Mouse (Mus musculus): ENCODE data around the gene Grik4.

The Grik4 gene

DNA sequence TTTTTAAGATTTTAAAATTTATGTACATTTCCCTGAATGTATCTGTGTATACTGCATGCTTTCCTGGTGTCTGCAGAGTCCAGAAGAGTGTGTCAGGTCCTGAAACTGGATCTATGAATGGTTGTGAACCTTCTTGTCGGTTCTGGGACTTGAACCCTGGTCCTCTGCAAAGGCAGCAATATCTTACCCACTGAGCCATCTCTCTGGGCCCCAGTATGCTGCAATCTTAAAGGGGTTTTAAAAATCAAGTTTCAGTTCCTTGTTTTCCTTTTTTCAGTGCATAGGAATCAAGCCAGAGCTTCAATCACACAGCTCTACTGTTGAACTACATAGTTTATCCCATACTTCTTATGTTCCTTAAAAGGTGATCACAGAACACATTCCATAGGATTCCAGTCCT, 461.3 kb downstream of the Grik4 start:
- DNase-seq: peak; percentile 24

- peak; percentile 44 for DNase-seq
Observed at GRCm38 (mm10) chr9:42476166-42476565, 468.1 kb downstream of the Grik4 start.

- no peak for DNase-seq
Observed at GRCm38 (mm10) chr9:42474244-42474643, 470.0 kb downstream of the Grik4 start.

- peak; percentile 99 for DNase-seq
Observed at GRCm38 (mm10) chr9:42471921-42472747, 472.2 kb downstream of the Grik4 start.

GRCm38 (mm10) chr9:42471214-42471613, 473.1 kb downstream of the Grik4 start:
- DNase-seq: peak; percentile 98

DNA sequence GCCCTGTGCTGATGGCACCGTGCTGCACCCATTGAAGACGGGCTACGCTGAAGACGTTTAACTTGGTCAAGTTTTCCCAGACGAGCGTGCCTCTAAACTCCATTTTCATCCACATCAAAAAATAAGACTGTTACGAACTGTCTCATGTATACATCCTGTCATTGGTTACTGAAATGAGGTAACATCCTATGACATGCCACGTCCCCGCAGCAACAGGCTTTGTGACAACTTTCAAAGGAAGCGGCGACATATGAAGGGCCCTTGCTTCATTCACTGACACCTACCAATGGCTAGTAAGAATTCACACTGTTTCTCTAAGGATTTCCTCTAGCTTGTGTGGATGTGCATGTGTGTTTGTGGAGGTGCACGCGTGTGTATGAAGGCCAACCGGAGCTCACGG, 475.0 kb downstream of the Grik4 start:
- DNase-seq: peak; percentile 22

DNA sequence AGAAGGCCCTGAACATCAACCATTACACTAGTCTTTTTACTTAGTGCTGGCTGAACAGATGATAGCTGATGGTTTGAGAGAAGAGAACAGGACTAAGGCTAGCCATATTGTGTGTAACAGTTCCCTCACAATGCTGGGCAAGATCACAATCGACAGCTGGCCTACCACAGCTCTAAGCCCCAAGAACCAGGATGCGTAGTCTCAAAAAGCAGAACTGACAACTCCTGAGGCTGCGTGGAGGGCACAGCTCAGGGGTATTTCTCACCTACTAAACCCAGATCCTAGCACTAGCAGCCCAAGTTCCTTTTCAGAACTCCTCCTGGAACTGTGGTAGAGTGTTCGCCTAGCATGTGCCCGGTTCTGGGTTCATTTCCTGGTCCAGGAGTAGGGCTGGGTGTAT, 475.9 kb downstream of the Grik4 start:
- DNase-seq: peak; percentile 74

All from heart, adult 11 months (tissue).